Mouse (Mus musculus) cerebellum, adult 9-11 months (tissue): ENCODE measurements around the gene Gm20817.
"Not testable (repeated sequence)": the region's sequence is repeated elsewhere in the genome, so short reads cannot be mapped to it uniquely, and the experiment has no call there.

ENCODE experiments used
- DNase-seq: peaks from one replicate; pipeline ENCODE4 v3.0.0; 2022

Gene Gm20817

DNA sequence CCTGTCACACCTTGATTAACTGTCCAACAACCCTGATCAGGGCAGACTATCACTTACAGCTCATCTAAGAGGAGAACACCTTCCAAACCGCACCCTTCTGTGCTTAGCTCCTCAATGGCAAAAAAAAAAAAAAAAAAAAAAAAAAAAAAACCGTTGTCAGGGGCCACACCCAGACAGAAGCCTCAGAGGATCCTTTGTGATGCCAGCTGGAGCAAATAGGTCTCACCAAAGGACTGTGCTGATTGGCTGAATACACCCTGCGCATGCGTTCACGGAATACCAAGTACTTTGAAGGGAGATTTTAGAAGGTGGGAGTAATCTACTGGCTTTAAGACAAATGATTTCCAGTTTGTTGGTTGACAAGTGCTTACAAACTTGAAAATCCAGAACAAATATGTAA, at the start of gene Gm20817:
Gm20817 (minus strand) TSS at position 101 of the 400 bp plus-strand sequence.
- not testable (repeated sequence) for DNase-seq
